Mouse (Mus musculus): ENCODE results near the gene Vac14.
"Not testable (repeated sequence)": the region's sequence is repeated elsewhere in the genome, so short reads cannot be mapped to it uniquely, and the experiment has no call there.

Vac14 gene

GRCm38 (mm10) chr8:110648577-110648976 is 30.2 kb downstream of the Vac14 start:
- DNase-seq (ENCODE audit: extremely low spot score, low spot score): no peak

- no peak for DNase-seq (ENCODE audit: extremely low spot score, low spot score)
These were observed 30.9 kb downstream of the Vac14 start for GRCm38 (mm10) chr8:110649286-110649685.

- DNase-seq (ENCODE audit: extremely low spot score, low spot score): no peak
These were observed 32.5 kb downstream of the Vac14 start for GRCm38 (mm10) chr8:110650838-110651237.

GRCm38 (mm10) chr8:110651847-110652246 is 33.5 kb downstream of the Vac14 start:
- no peak for DNase-seq (ENCODE audit: extremely low spot score, low spot score)

GRCm38 (mm10) chr8:110654075-110655060 is 36.0 kb downstream of the Vac14 start:
- DNase-seq (ENCODE audit: extremely low spot score, low spot score): no peak

- no peak for DNase-seq (ENCODE audit: extremely low spot score, low spot score)
These were observed 37.4 kb downstream of the Vac14 start for GRCm38 (mm10) chr8:110655827-110656226.

- DNase-seq (ENCODE audit: extremely low spot score, low spot score): no peak
These were observed 39.3 kb downstream of the Vac14 start for GRCm38 (mm10) chr8:110657661-110658060.

- DNase-seq (ENCODE audit: extremely low spot score, low spot score): no peak
These were observed 41.7 kb downstream of the Vac14 start for GRCm38 (mm10) chr8:110660121-110660520.

GRCm38 (mm10) chr8:110662545-110662944 is 44.2 kb downstream of the Vac14 start:
- DNase-seq (ENCODE audit: extremely low spot score, low spot score): no peak

GRCm38 (mm10) chr8:110663015-110663742 is 44.8 kb downstream of the Vac14 start:
- DNase-seq (ENCODE audit: extremely low spot score, low spot score): no peak

GRCm38 (mm10) chr8:110664202-110664896 is 46.0 kb downstream of the Vac14 start:
- DNase-seq (ENCODE audit: extremely low spot score, low spot score): no peak

GRCm38 (mm10) chr8:110665000-110665399 is 46.6 kb downstream of the Vac14 start:
- no peak for DNase-seq (ENCODE audit: extremely low spot score, low spot score)

GRCm38 (mm10) chr8:110667590-110668177 is 49.3 kb downstream of the Vac14 start:
- not testable (repeated sequence) for DNase-seq (ENCODE audit: extremely low spot score, low spot score)

- DNase-seq (ENCODE audit: extremely low spot score, low spot score): no peak
These were observed 51.7 kb downstream of the Vac14 start for GRCm38 (mm10) chr8:110669932-110670628.

- DNase-seq (ENCODE audit: extremely low spot score, low spot score): no peak
These were observed 52.9 kb downstream of the Vac14 start for GRCm38 (mm10) chr8:110671309-110671708.

GRCm38 (mm10) chr8:110672133-110672532 is 53.7 kb downstream of the Vac14 start:
- no peak for DNase-seq (ENCODE audit: extremely low spot score, low spot score)

- no peak for DNase-seq (ENCODE audit: extremely low spot score, low spot score)
These were observed 54.8 kb downstream of the Vac14 start for GRCm38 (mm10) chr8:110673168-110673567.

GRCm38 (mm10) chr8:110674589-110674988 is 56.2 kb downstream of the Vac14 start:
- DNase-seq (ENCODE audit: extremely low spot score, low spot score): no peak

- DNase-seq (ENCODE audit: extremely low spot score, low spot score): no peak
These were observed 58.3 kb downstream of the Vac14 start for GRCm38 (mm10) chr8:110676702-110677101.

- no peak for DNase-seq (ENCODE audit: extremely low spot score, low spot score)
These were observed 58.8 kb downstream of the Vac14 start for GRCm38 (mm10) chr8:110677174-110677660.

All from neural tube, embryonic 10.5 days (tissue).